Mouse (Mus musculus): Measurements from ENCODE around the gene Bola1. TPM values are rescaled to one million over a fixed set of nuclear protein-coding genes. Genes with fewer than 3 reads are reported as not detected.
"Not testable (repeated sequence)": the region's sequence is repeated elsewhere in the genome, so short reads cannot be mapped to it uniquely, and the experiment has no call there.

Bola1 gene
- polyA plus RNA-seq, 1 experiment from 2014 or later: 55.3 TPM

GRCm38 (mm10) chr3:96226695-96227648 is 7.5 kb upstream of the Bola1 start:
- TF ChIP-seq CTCF (IDR thresholded peaks at IDR 0.05): no peak
- ATAC-seq: peak; percentile 79
- CTCF ChIA-PET: interaction anchor here (1.0 to 2.7 kb wide), 4 partner anchors 8 to 14 kb away, joined by 3 to 10 read pairs (median 6); partner anchors contain the start of genes Bola1 and Hist2h2ab
- peak; percentile 54 for DNase-seq (ENCODE audit: low read depth, low spot score)
- POLR2A ChIA-PET: interaction anchor here (1.1 to 1.4 kb wide), 4 partner anchors 9 to 42 kb away, joined by 3 to 4 read pairs (median 4); no protein-coding TSS in a partner anchor
- in situ Hi-C loops (cut with MboI; ENCODE audit: low pct_unique_long_range_greater_than_20kb): no loop called here
- no peaks in the 10 kb centered on the region for H3K27me3 ChIP-seq

- POLR2A ChIA-PET: no interaction called here
- DNase-seq (ENCODE audit: low read depth, low spot score): no peak
- in situ Hi-C loops (cut with MboI; ENCODE audit: low pct_unique_long_range_greater_than_20kb): no loop called here
These were observed 5.9 kb upstream of the Bola1 start for GRCm38 (mm10) chr3:96225421-96225820.

GRCm38 (mm10) chr3:96222774-96223173 is 3.3 kb upstream of the Bola1 start:
- TF ChIP-seq CTCF (IDR thresholded peaks at IDR 0.05): no peak
- ATAC-seq (no peak), DNase-seq (ENCODE audit: low read depth, low spot score) (no peak)
- H3K27me3 ChIP-seq: no peaks in the 10 kb centered on the region
- in situ Hi-C loops (cut with MboI; ENCODE audit: low pct_unique_long_range_greater_than_20kb): loop anchor here (5.0 kb wide), 1 partner anchor 45 kb away; the partner anchor contains the start of genes Hist2h2bb and Hist2h3b
- ChIA-PET CTCF (interaction anchor here (0.6 to 1.7 kb wide), 8 partner anchors 11 to 234 kb away, joined by 3 to 5 read pairs (median 4); partner anchors contain the start of gene Hist2h4), POLR2A (interaction anchor here (1.1 to 5.6 kb wide), 3 partner anchors 13 to 46 kb away, joined by 4 to 54 read pairs (median 35); partner anchors contain the start of genes Hist2h2bb and Hist2h3b)

More at GRCm38 (mm10) chr3:96225421-96225820, 5.9 kb upstream of the Bola1 start:
- CTCF ChIA-PET: interaction anchor here (2.0 to 2.1 kb wide), 2 partner anchors 11 to 12 kb away, joined by 6 to 9 read pairs; no protein-coding TSS in a partner anchor
- no peak for TF ChIP-seq CTCF (IDR thresholded peaks at IDR 0.05)
- no peak for ATAC-seq
- H3K27me3 ChIP-seq: no peaks in the 10 kb centered on the region

- ChIA-PET CTCF (interaction anchor here (1.3 to 3.8 kb wide), 6 partner anchors 8 to 155 kb away, joined by 3 to 23 read pairs (median 5); no protein-coding TSS in a partner anchor), POLR2A (interaction anchor here (0.7 to 5.6 kb wide), 12 partner anchors 12 to 164 kb away, joined by 3 to 56 read pairs (median 10); partner anchors contain the start of genes Hist2h2aa1, Hist2h2bb, Hist2h3b and Mtmr11)
- DNase-seq (ENCODE audit: low read depth, low spot score) (no peak), ATAC-seq (no peak)
- in situ Hi-C loops (cut with MboI; ENCODE audit: low pct_unique_long_range_greater_than_20kb): loop anchor here (5.0 kb wide), 1 partner anchor 46 kb away; the partner anchor contains the start of genes Hist2h2bb and Hist2h3b
- H3K27me3 ChIP-seq: no peaks in the 10 kb centered on the region
- TF ChIP-seq CTCF (IDR thresholded peaks at IDR 0.05): no peak
These were observed 2.1 kb upstream of the Bola1 start for GRCm38 (mm10) chr3:96221640-96222038.

GRCm38 (mm10) chr3:96220765-96221639 is 1.5 kb upstream of the Bola1 start, which contains the start of the genes Hist2h2ac and Hist2h2be:
TSS of gene Hist2h2ac (minus strand) at chr3:96220880.
TSS of gene Hist2h2be (plus strand) at chr3:96221119.
- ATAC-seq: peak; percentile 83
- ChIA-PET POLR2A (interaction anchor here (0.7 to 5.6 kb wide), 14 partner anchors 9 to 163 kb away, joined by 3 to 56 read pairs (median 7); partner anchors contain the start of genes Hist2h2aa1, Hist2h2bb, Hist2h3b and Mtmr11), CTCF (interaction anchor here (1.1 to 3.8 kb wide), 9 partner anchors 9 to 155 kb away, joined by 3 to 23 read pairs (median 5); no protein-coding TSS in a partner anchor)
- DNase-seq (ENCODE audit: low read depth, low spot score): peak; percentile 98
- no peak for TF ChIP-seq CTCF (IDR thresholded peaks at IDR 0.05)
- H3K27me3 ChIP-seq: no peaks in the 10 kb centered on the region
- in situ Hi-C loops (cut with MboI; ENCODE audit: low pct_unique_long_range_greater_than_20kb): loop anchor here (5.0 kb wide), 1 partner anchor 46 kb away; the partner anchor contains the start of genes Hist2h2bb and Hist2h3b

- not testable (repeated sequence) for DNase-seq (ENCODE audit: low read depth, low spot score); H3K27me3 ChIP-seq
- in situ Hi-C loops (cut with MboI; ENCODE audit: low pct_unique_long_range_greater_than_20kb): loop anchor here (5.0 kb wide), 1 partner anchor 47 kb away; the partner anchor contains the start of genes Hist2h2bb and Hist2h3b
- ChIA-PET POLR2A (interaction anchor here (0.8 to 5.6 kb wide), 16 partner anchors 9 to 162 kb away, joined by 3 to 56 read pairs (median 8); partner anchors contain the start of genes Hist2h2aa1, Hist2h2bb, Hist2h3b and Hist2h4), CTCF (interaction anchor here (0.9 to 3.8 kb wide), 19 partner anchors 11 to 257 kb away, joined by 3 to 28 read pairs (median 8); partner anchors contain the start of genes Hist2h2bb and Hist2h4)
- ATAC-seq: peak; percentile 2
These were observed 739 bp upstream of the Bola1 start for GRCm38 (mm10) chr3:96220131-96220764.

- ChIA-PET POLR2A (interaction anchor here (0.8 to 5.6 kb wide), 15 partner anchors 10 to 161 kb away, joined by 3 to 56 read pairs (median 8); partner anchors contain the start of genes Hist2h2aa1, Hist2h2bb, Hist2h3b and Hist2h4), CTCF (interaction anchor here (0.8 to 3.8 kb wide), 23 partner anchors 9 to 256 kb away, joined by 3 to 28 read pairs (median 5); partner anchors contain the start of genes Hist2h2bb and Hist2h4)
- no peak for ATAC-seq
- in situ Hi-C loops (cut with MboI; ENCODE audit: low pct_unique_long_range_greater_than_20kb): loop anchor here (10.0 kb wide), 1 partner anchor 154 kb away; no protein-coding TSS in a partner anchor
- no peak for DNase-seq (ENCODE audit: low read depth, low spot score)
- no peaks in the 10 kb centered on the region for H3K27me3 ChIP-seq
- no peak for TF ChIP-seq CTCF (IDR thresholded peaks at IDR 0.05)
These were observed 293 bp downstream of the Bola1 start for GRCm38 (mm10) chr3:96219191-96219641.

- ATAC-seq: no peak
- no peak for DNase-seq (ENCODE audit: low read depth, low spot score)
- peak; percentile 65 for TF ChIP-seq CTCF (IDR thresholded peaks at IDR 0.05)
- ChIA-PET POLR2A (interaction anchor here (0.6 to 3.7 kb wide), 6 partner anchors 10 to 53 kb away, joined by 3 to 28 read pairs (median 3); partner anchors contain the start of genes Bola1, Hist2h2ab, Hist2h2ac and Hist2h2be), CTCF (interaction anchor here (1.1 to 8.2 kb wide), 8 partner anchors 10 to 143 kb away, joined by 4 to 60 read pairs (median 4); partner anchors contain the start of genes Bola1 and Hist2h2ab)
- H3K27me3 ChIP-seq: no peaks in the 10 kb centered on the region
- in situ Hi-C loops (cut with MboI; ENCODE audit: low pct_unique_long_range_greater_than_20kb): no loop called here
These were observed 10.3 kb downstream of the Bola1 start for GRCm38 (mm10) chr3:96209242-96209641.
